Mouse (Mus musculus): Measurements from ENCODE around the gene Camta1. TPM values are rescaled to one million over a fixed set of nuclear protein-coding genes. Genes with fewer than 3 reads are reported as not detected.

Camta1 gene
- polyA plus RNA-seq, 1 experiment from 2014 or later, result 115 TPM

DNA sequence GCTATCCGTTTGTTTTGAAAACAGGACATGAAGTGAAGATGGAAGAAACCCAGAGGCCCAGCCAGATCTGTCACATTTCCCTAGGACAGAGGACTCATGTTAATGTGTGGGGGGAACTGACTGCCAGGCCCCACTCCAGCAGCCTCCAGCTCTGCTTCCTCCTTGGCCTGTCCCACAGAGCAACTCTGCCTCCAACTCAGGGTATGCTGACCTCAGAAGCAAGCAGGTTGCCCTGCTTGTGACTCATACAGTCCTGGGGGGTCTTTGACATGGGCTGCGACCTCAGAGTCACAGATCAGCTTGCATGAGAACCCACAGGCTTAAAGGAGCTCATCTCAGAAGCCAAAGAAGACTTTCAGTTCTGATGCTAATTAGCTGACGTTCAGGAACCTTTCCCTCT lies 231.4 kb downstream of the Camta1 start:
- H3K27ac ChIP-seq, result no peak overlapping the region
- 23% methylated on average over 3 of the region's 3 CpGs for WGBS
- TF ChIP-seq CTCF (IDR thresholded peaks at IDR 0.05; ENCODE audit: low read depth), result no peak
- no peaks in the 10 kb centered on the region for H3K9me3 ChIP-seq (replicated peaks; ENCODE audit: low read length)
- DNase-seq (ENCODE audit: low spot score) (no peak), ATAC-seq (replicated peaks; ENCODE audit: low FRiP score, low read depth) (no peak; the same call in 1 of the 2 replicates)
- H3K9ac ChIP-seq (ENCODE audit: low read depth, low read length), result no peak overlapping the region
- peaks cover 13% of the 10 kb centered on the region; the same call in 1 of the 2 replicates for H3K4me1 ChIP-seq (replicated peaks; ENCODE audit: insufficient read depth, low read length)
- no peak overlapping the region for H3K4me2 ChIP-seq (ENCODE audit: low read length)
- H3K36me3 ChIP-seq (ENCODE audit: insufficient read depth, low read length), result no peaks in the 10 kb centered on the region
- no peak overlapping the region for H3K4me3 ChIP-seq (replicated peaks; ENCODE audit: low read depth, low read length)
- H3K27me3 ChIP-seq (ENCODE audit: insufficient read depth, low read length), result no peaks in the 10 kb centered on the region

DNA sequence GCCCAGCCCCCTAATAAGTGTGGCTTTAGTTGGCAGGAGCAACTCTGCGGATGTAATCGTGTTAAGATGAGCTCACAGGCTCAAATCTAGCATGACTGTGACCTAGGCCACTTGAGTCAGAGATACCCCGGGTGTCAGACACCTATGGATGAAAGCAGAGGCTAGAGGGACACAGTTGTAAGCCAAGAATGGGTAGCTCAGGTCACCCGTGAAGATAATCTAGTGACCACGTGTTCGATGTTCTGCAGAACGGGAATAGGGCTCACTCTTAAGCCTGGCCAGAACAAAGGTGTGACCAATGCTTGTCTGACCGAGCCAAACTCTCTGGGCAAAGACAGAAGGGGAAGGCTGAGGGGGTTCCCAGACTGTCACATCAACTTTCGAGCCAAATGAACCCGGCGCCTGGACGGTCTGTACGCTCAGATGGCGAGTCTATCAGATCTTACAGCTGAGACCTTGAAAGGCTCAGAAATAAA lies 242.1 kb downstream of the Camta1 start:
- no peak overlapping the region for H3K4me3 ChIP-seq (replicated peaks; ENCODE audit: low read depth, low read length)
- WGBS, result 41% methylated on average over 14 of the region's 14 CpGs
- H3K27ac ChIP-seq, result no peak overlapping the region
- no peak overlapping the region for H3K9ac ChIP-seq (ENCODE audit: low read depth, low read length)
- H3K9me3 ChIP-seq (replicated peaks; ENCODE audit: low read length), result no peaks in the 10 kb centered on the region
- DNase-seq (ENCODE audit: low spot score) (no peak), ATAC-seq (replicated peaks; ENCODE audit: low FRiP score, low read depth) (no peak)
- TF ChIP-seq CTCF (IDR thresholded peaks at IDR 0.05; ENCODE audit: low read depth), result no peak
- H3K27me3 ChIP-seq (ENCODE audit: insufficient read depth, low read length), result no peaks in the 10 kb centered on the region
- H3K4me2 ChIP-seq (ENCODE audit: low read length), result no peak overlapping the region
- no peaks in the 10 kb centered on the region for H3K36me3 ChIP-seq (ENCODE audit: insufficient read depth, low read length)
- no peaks in the 10 kb centered on the region for H3K4me1 ChIP-seq (replicated peaks; ENCODE audit: insufficient read depth, low read length)

GRCm38 (mm10) chr4:151618420-151619310 lies 243.0 kb downstream of the Camta1 start:
- Histone ChIP-seq H3K27ac (no peak overlapping the region), H3K27me3 (ENCODE audit: insufficient read depth, low read length) (no peaks in the 10 kb centered on the region), H3K9me3 (replicated peaks; ENCODE audit: low read length) (no peaks in the 10 kb centered on the region), H3K36me3 (ENCODE audit: insufficient read depth, low read length) (no peaks in the 10 kb centered on the region), H3K4me1 (replicated peaks; ENCODE audit: insufficient read depth, low read length) (no peaks in the 10 kb centered on the region), H3K4me2 (ENCODE audit: low read length) (no peak overlapping the region), H3K4me3 (replicated peaks; ENCODE audit: low read depth, low read length) (no peak overlapping the region), H3K9ac (ENCODE audit: low read depth, low read length) (no peak overlapping the region)
- WGBS, result 34% methylated on average over 21 of the region's 21 CpGs
- ATAC-seq (replicated peaks; ENCODE audit: low FRiP score, low read depth), result peak; percentile 65; the same call in 1 of the 2 replicates
- no peak for TF ChIP-seq CTCF (IDR thresholded peaks at IDR 0.05; ENCODE audit: low read depth)
- peak; percentile 68 for DNase-seq (ENCODE audit: low spot score)

GRCm38 (mm10) chr4:151611621-151612020 lies 250.1 kb downstream of the Camta1 start:
- no peaks in the 10 kb centered on the region for H3K9me3 ChIP-seq (replicated peaks; ENCODE audit: low read length)
- WGBS, result 59% methylated on average over 6 of the region's 6 CpGs
- DNase-seq (ENCODE audit: low spot score) (no peak), ATAC-seq (replicated peaks; ENCODE audit: low FRiP score, low read depth) (no peak)
- H3K4me1 ChIP-seq (replicated peaks; ENCODE audit: insufficient read depth, low read length), result no peaks in the 10 kb centered on the region
- no peak overlapping the region for H3K4me3 ChIP-seq (replicated peaks; ENCODE audit: low read depth, low read length)
- no peak overlapping the region for H3K4me2 ChIP-seq (ENCODE audit: low read length)
- H3K27ac ChIP-seq, result no peak overlapping the region
- H3K9ac ChIP-seq (ENCODE audit: low read depth, low read length), result no peak overlapping the region
- no peaks in the 10 kb centered on the region for H3K27me3 ChIP-seq (ENCODE audit: insufficient read depth, low read length)
- no peaks in the 10 kb centered on the region for H3K36me3 ChIP-seq (ENCODE audit: insufficient read depth, low read length)
- TF ChIP-seq CTCF (IDR thresholded peaks at IDR 0.05; ENCODE audit: low read depth), result no peak

- WGBS, result 12% methylated on average over 8 of the region's 8 CpGs
- H3K4me3 ChIP-seq (replicated peaks; ENCODE audit: low read depth, low read length), result no peak overlapping the region
- H3K4me2 ChIP-seq (ENCODE audit: low read length), result no peak overlapping the region
- H3K27ac ChIP-seq, result no peak overlapping the region
- no peak for ATAC-seq (replicated peaks; ENCODE audit: low FRiP score, low read depth)
- TF ChIP-seq CTCF (IDR thresholded peaks at IDR 0.05; ENCODE audit: low read depth), result peak; percentile 81
- no peaks in the 10 kb centered on the region for H3K9me3 ChIP-seq (replicated peaks; ENCODE audit: low read length)
- no peaks in the 10 kb centered on the region for H3K36me3 ChIP-seq (ENCODE audit: insufficient read depth, low read length)
- no peaks in the 10 kb centered on the region for H3K27me3 ChIP-seq (ENCODE audit: insufficient read depth, low read length)
- peak; percentile 84 for DNase-seq (ENCODE audit: low spot score)
- H3K4me1 ChIP-seq (replicated peaks; ENCODE audit: insufficient read depth, low read length), result no peaks in the 10 kb centered on the region
- H3K9ac ChIP-seq (ENCODE audit: low read depth, low read length), result no peak overlapping the region
Measured at GRCm38 (mm10) chr4:151610266-151610665, 251.4 kb downstream of the Camta1 start.

DNA sequence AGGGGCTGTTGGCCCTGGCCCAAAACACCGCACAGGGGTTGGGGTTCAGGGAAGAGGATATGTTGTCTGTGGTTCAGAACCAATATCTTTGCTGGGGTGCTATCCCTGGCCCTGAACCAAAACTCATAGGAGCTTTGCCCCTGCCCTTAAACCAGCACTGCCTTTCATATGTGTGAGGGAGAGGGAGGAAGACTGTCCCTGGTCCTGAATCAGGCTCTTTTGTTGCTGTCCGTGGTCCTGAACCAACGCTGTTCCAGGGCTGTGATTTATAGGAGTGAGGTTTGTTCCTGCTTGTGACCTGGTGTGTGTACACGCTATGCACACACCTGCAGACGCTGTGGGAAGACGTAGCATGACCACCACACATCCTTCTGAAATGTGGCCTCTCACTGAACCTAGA lies 256.8 kb downstream of the Camta1 start:
- DNase-seq (ENCODE audit: low spot score) (peak; percentile 82), ATAC-seq (replicated peaks; ENCODE audit: low FRiP score, low read depth) (peak; percentile 77)
- WGBS, result 41% methylated on average over 6 of the region's 6 CpGs
- H3K27me3 ChIP-seq (ENCODE audit: insufficient read depth, low read length), result no peaks in the 10 kb centered on the region
- H3K4me3 ChIP-seq (replicated peaks; ENCODE audit: low read depth, low read length), result no peak overlapping the region
- H3K4me2 ChIP-seq (ENCODE audit: low read length), result no peak overlapping the region
- H3K36me3 ChIP-seq (ENCODE audit: insufficient read depth, low read length), result no peaks in the 10 kb centered on the region
- H3K9me3 ChIP-seq (replicated peaks; ENCODE audit: low read length), result no peaks in the 10 kb centered on the region
- no peak overlapping the region for H3K9ac ChIP-seq (ENCODE audit: low read depth, low read length)
- no peaks in the 10 kb centered on the region for H3K4me1 ChIP-seq (replicated peaks; ENCODE audit: insufficient read depth, low read length)
- H3K27ac ChIP-seq, result no peak overlapping the region
- TF ChIP-seq CTCF (IDR thresholded peaks at IDR 0.05; ENCODE audit: low read depth), result no peak
